32 mouse cellular contexts compared by ENCODE assay signal in the genomic region with DNA sequence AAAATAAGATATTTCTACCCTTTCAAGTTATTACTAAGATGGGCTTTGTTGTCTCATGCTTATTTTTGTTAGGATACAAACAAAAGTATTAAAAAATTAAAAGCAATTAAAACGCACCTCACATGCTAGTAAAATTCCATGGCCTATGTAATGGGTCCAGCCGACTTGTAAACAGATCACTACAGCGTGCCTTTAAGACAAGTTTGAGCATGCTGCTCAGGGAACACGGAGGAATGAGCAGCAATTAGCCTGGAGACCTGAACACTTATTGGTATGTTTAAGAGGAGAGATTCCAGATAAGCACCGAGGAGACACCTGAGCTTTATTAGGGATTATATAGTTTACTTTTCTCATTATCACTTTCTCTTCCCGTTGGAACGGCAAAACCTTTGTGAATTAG.
"Had no signal": no experiment of that assay in that cellular context is flagged by ENCODE, and none has a peak within 500 bp of the region (broad histone marks: within the 10 kb centered on the region; RNA-seq: fewer than 3 reads in every experiment).

No protein-coding gene starts in this region.

- H3K27ac ChIP-seq: limb, embryonic 10.5 days; limb, embryonic 12.5 days; limb, embryonic 13.5 days; limb, embryonic 15.5 days; liver, embryonic 12.5 days; liver, embryonic 13.5 days; liver, embryonic 14.5 days; liver, embryonic 15.5 days; lung, embryonic 15.5 days; macrophage; midbrain, embryonic 10.5 days; midbrain, embryonic 12.5 days; midbrain, embryonic 13.5 days; midbrain, embryonic 15.5 days; neural tube, embryonic 12.5 days had no signal

- H3K9ac ChIP-seq: limb, embryonic 12.5 days; limb, embryonic 13.5 days; limb, embryonic 15.5 days; liver, embryonic 12.5 days; liver, embryonic 13.5 days; liver, embryonic 14.5 days; liver, embryonic 15.5 days; liver, postnatal 0 days; lung, embryonic 14.5 days; lung, embryonic 15.5 days; midbrain, embryonic 12.5 days; midbrain, embryonic 13.5 days; midbrain, embryonic 15.5 days; neural tube, embryonic 12.5 days had no signal

- H3K4me3 ChIP-seq: limb, embryonic 10.5 days; limb, embryonic 12.5 days; limb, embryonic 13.5 days; limb, embryonic 15.5 days; liver, embryonic 12.5 days; liver, embryonic 13.5 days; liver, embryonic 15.5 days; lung, embryonic 15.5 days; megakaryocyte, embryonic 14.5 days; midbrain, embryonic 10.5 days; midbrain, embryonic 12.5 days; midbrain, embryonic 13.5 days; midbrain, embryonic 15.5 days; myocyte; neural tube, embryonic 12.5 days had no signal

- H3K4me2 ChIP-seq: limb, embryonic 12.5 days; limb, embryonic 13.5 days; limb, embryonic 15.5 days; liver, embryonic 11.5 days; liver, embryonic 12.5 days; liver, embryonic 13.5 days; liver, embryonic 15.5 days; lung, embryonic 14.5 days; lung, embryonic 15.5 days; midbrain, embryonic 11.5 days; midbrain, embryonic 12.5 days; midbrain, embryonic 13.5 days; midbrain, embryonic 15.5 days; neural tube, embryonic 12.5 days had no signal

- ATAC-seq: liver, embryonic 12.5 days; liver, postnatal 0 days; lung, postnatal 0 days; midbrain, embryonic 13.5 days; midbrain, embryonic 15.5 days; midbrain, embryonic 16.5 days had no signal

- H3K9me3 ChIP-seq: limb, embryonic 10.5 days; limb, embryonic 12.5 days; limb, embryonic 13.5 days; limb, embryonic 15.5 days; liver, embryonic 12.5 days; liver, embryonic 13.5 days; liver, embryonic 15.5 days; lung, embryonic 15.5 days; megakaryocyte, embryonic 14.5 days; midbrain, embryonic 10.5 days; midbrain, embryonic 12.5 days; midbrain, embryonic 13.5 days; midbrain, embryonic 15.5 days; neural tube, embryonic 12.5 days had no signal

- H3K27me3 ChIP-seq: limb, embryonic 12.5 days; limb, embryonic 13.5 days; limb, embryonic 15.5 days; liver, embryonic 12.5 days; liver, embryonic 13.5 days; liver, embryonic 15.5 days; lung, embryonic 15.5 days; megakaryocyte, embryonic 14.5 days; midbrain, embryonic 12.5 days; midbrain, embryonic 13.5 days; midbrain, embryonic 15.5 days; neural tube, embryonic 12.5 days had no signal

- H3K36me3 ChIP-seq: limb, embryonic 10.5 days; limb, embryonic 12.5 days; limb, embryonic 13.5 days; limb, embryonic 15.5 days; liver, embryonic 12.5 days; liver, embryonic 13.5 days; liver, embryonic 15.5 days; lung, embryonic 15.5 days; midbrain, embryonic 10.5 days; midbrain, embryonic 12.5 days; midbrain, embryonic 13.5 days; midbrain, embryonic 15.5 days; neural tube, embryonic 12.5 days had no signal

- H3K4me1 ChIP-seq: limb, embryonic 10.5 days; limb, embryonic 12.5 days; limb, embryonic 13.5 days; liver, embryonic 12.5 days; liver, embryonic 13.5 days; liver, embryonic 15.5 days; megakaryocyte, embryonic 14.5 days; midbrain, embryonic 12.5 days; midbrain, embryonic 13.5 days; midbrain, embryonic 15.5 days; neural tube, embryonic 12.5 days had no signal

- DNase-seq: left cerebral cortex, postnatal 4 days; liver; liver, embryonic 13.5 days; liver, postnatal 0 days; lung, adult 18-20 months; lung, adult 2 months; lung, embryonic 14.5 days; lung, postnatal 10 days; lung, postnatal 14 days; lung, postnatal 36 days; lung, postnatal 4 days; midbrain, embryonic 14.5 days had no signal
